Mouse (Mus musculus): ENCODE measurements around the gene Itga6.

DNA sequence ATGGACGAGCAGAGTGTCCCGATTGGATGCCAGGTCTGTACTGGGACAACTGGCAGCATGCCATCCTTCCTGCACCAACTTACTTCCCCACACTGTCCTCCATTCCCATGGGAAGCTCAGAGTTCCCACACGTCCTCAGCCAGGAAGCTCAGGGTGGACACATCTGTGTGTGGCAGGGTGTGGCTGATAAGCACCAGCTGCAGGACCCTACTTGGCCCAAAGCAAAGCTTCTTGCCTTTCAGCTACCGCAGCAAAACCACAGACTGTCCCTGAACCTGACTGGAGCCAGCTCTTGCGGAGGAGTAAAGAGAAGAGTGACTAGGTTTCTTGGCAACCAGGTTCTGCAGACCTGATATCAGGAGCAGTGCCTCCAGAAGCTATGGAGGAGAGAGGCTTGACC is 11.7 kb downstream of the Itga6 start:
- TF ChIP-seq CTCF (IDR thresholded peaks at IDR 0.05; ENCODE audit: low read depth, low read length) (no peak), POLR2A (IDR thresholded peaks at IDR 0.05; ENCODE audit: extremely low read depth, insufficient read depth, low read length) (no peak)
